Mouse (Mus musculus) megakaryocyte, embryonic 14.5 days (primary cell): ENCODE measurements around the gene Gm6169. TPM values are rescaled to one million over a fixed set of nuclear protein-coding genes. Genes with fewer than 3 reads are reported as not detected.
"Not testable (repeated sequence)": the region's sequence is repeated elsewhere in the genome, so short reads cannot be mapped to it uniquely, and the experiment has no call there.

ENCODE experiments used
- H3K27me3 ChIP-seq: replicated peaks from 2 replicates; pipeline ENCODE3; 2012; ENCODE audit warnings: inconsistent platforms
- H3K36me3 ChIP-seq: replicated peaks from 2 replicates; pipeline ENCODE3; 2012; ENCODE audit warnings: low read length, inconsistent platforms, mixed read lengths
- H3K4me1 ChIP-seq: 2 replicates; pipeline ENCODE4 v1.6.1; 2012; ENCODE audit warnings: inconsistent platforms
- H3K4me3 ChIP-seq: replicated peaks from 2 replicates; pipeline ENCODE3; 2012; ENCODE audit warnings: moderate library complexity, mild to moderate bottlenecking, inconsistent platforms
- H3K9me3 ChIP-seq: 2 replicates; pipeline ENCODE4 v1.6.1; 2012; ENCODE audit warnings: inconsistent platforms
- FLI1 ChIP-seq: IDR thresholded peaks from 2 replicates; pipeline ENCODE4 v1.6.1; 2012; ENCODE audit warnings: low read length, inconsistent platforms, mixed read lengths
- GATA1 ChIP-seq: IDR thresholded peaks from 3 replicates; pipeline ENCODE4 v1.6.1; 2012; ENCODE audit warnings: mixed read lengths, low read length, inconsistent platforms, borderline replicate concordance
- polyA plus RNA-seq: library from polyadenylated mRNA; stranded (reverse); fragments of >175 nt; gene quantifications from 2 replicates; pipeline ENCODE4 v1.2.3, GENCODE M21; 2012; ENCODE audit warnings: low replicate concordance; ENCODE audit not compliant: insufficient read depth

Gm6169 gene
- polyA plus RNA-seq: 0.32 TPM in 1 of 2 replicates, not detected in the other

DNA sequence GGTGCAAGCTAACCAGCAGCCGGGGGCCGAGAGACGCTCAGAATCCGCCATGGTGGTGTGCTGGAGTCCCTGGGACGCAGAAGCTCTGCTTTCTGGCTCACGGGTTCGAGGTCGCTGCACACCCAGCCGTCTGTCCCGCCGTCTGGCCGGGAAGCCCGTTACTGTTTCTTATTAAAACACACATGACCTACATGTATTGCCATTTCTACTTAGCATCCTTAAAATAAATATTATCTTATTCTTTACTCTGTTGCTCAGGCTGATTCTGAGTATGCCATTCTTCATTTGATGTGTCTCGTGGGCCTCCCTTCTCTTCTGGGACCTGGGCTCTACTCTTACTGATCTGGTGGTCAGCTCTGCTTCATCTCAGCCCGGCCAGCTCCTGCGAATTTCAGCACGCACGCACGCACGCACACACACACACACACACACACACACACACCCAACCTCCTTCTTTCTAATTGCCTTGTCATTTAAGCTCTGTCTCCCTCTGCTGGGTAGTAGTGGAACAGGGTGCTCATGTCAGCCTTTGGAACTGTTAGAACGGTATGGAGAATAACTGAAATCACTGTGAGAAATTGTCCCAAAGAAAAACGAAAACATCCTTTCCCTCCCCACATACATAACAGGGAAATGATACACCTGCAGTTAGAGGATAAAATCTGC, at the start of gene Gm6169:
Gene Gm6169 (minus strand): TSS at position 51 of the 666 bp plus-strand sequence.
- TF ChIP-seq GATA1 (no peak), FLI1 (no peak)
- Histone ChIP-seq H3K27me3 (no peaks in the 10 kb centered on the region), H3K36me3 (no peaks in the 10 kb centered on the region), H3K9me3 (no peaks in the 10 kb centered on the region), H3K4me3 (no peak within 1 kb of the TSS), H3K4me1 (no peaks in the 10 kb centered on the region)

DNA sequence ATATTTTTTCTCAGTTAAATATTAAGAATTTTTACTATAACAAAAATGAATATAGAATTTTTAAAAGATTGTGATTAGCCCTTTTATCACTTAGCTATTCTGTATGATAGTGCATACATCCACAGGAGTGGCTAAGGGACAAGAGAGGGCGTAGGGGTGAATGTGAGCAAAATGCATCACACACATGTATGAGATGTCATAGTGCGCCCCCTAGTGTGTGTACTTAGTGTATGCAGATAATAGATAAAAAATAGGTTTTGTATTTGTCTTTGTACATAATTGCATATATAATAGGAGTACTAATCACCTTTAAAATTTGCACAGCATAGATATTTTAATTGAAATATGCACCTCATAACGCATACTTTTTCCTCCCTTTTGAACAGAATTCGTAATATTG, 46.8 kb upstream of the Gm6169 start:
- peaks cover 77% of the 10 kb centered on the region for H3K36me3 ChIP-seq
- H3K27me3 ChIP-seq: no peaks in the 10 kb centered on the region
- TF ChIP-seq FLI1: no peak
- no peaks in the 10 kb centered on the region for H3K9me3 ChIP-seq
- H3K4me3 ChIP-seq: no peak overlapping the region
- H3K4me1 ChIP-seq: peaks cover under 1% of the 10 kb centered on the region; the same call in 1 of the 2 replicates

DNA sequence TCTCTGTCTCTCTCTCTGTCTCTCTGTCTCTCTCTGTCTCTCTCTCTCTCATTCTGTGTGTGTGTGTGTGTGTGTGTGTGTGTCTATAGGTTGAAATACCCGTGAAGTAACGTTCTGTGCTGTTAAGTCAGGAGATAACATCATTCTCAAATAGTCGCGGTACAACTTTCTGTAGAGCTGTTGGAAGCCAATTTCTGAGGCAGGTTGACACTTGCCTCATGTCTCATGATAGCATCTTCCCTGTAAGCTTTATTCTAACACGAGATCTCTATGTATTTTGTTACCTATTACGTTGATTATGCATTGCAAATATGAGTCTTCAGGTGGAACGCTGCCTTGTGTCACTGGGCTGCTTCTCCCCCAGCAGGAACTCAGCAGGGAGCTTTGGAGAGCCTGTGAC, 43.3 kb upstream of the Gm6169 start:
- Histone ChIP-seq H3K4me3 (no peak overlapping the region), H3K36me3 (peaks cover 54% of the 10 kb centered on the region)
- TF ChIP-seq FLI1 (no peak), GATA1 (no peak)

DNA sequence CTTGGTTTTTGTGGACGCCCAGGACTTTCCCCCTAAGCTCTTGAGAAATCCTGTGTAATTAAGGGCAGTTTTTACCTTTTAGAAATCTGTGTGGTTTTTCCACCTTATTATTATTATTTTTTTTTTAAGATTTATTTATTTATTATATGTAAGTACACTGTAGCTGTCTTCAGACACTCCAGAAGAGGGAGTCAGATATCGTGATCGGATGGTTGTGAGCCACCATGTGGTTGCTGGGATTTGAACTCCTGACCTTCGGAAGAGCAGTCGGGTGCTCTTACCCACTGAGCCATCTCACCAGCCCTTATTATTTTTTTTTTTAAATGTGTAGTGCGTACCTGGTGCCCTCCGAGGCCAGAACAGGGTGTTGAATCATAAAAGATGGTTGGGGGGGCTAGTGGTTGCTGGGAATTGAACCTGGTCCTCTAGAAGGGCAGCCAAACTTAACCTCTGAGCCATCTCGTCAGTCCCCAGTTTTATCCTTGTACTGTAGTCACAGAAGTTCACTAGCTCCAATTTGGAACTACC, 39.4 kb upstream of the Gm6169 start:
- not testable (repeated sequence) for H3K9me3 ChIP-seq, H3K27me3 ChIP-seq
- Histone ChIP-seq H3K4me3 (peak overlapping the region; percentile 96), H3K4me1 (peaks cover 13% of the 10 kb centered on the region), H3K36me3 (peaks cover 52% of the 10 kb centered on the region)

More for the DNA sequence above, 43.3 kb upstream of the Gm6169 start:
- no peaks in the 10 kb centered on the region for H3K9me3 ChIP-seq
- H3K4me1 ChIP-seq: peaks cover 13% of the 10 kb centered on the region
- no peaks in the 10 kb centered on the region for H3K27me3 ChIP-seq

DNA sequence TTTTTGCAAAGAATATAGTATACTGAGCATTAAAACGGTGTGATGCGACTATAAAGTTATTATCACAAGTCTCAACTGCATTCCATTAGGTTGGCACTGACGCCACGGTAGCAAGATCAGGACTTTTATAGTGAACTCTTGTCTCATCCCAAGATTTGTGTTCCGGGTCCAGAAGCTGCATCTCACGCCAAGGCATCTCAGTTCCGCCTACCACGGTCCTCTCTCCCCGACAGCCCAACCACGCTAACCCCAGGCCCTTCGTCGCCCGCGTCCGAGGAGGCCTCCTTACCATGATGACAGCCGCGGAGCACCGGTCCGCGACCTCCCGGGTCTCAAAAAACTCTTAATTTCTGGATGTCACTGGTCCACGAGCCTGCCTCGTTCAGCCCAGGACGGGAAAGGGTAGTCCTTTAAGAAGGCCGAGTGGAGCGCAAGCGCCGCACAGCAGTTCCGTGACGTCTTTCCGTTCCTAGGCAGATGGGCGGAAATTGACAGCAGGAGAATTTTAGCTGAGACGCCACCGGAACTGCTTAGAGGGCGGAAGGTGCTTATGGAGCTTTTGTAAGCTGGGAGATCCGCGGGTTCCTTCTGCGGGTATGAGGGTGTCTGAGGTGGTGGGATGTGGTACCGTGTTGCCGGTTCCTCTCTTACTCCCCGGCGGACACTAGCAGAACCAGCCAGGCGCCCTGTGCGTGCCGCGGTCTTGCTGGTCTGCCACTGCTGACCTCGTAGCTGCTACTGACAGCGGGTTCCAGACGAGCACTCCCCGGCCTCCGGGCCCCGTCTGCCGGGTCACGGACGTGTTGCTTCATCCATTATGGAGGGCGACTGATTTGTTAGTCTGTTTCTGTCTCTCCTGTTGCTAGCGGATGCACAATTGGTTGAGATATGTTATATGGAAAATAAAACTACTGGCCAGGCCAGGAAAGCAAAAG, 38.7 kb upstream of the Gm6169 start, which contains the start of the genes Gfm2 and Nsa2:
Gene Gfm2 (plus strand): TSS at position 472 of the 935 bp plus-strand sequence.
Gene Nsa2 (minus strand): TSS at position 472 of the 935 bp plus-strand sequence.
- Histone ChIP-seq H3K36me3 (peaks cover 52% of the 10 kb centered on the region), H3K9me3 (no peaks in the 10 kb centered on the region), H3K4me3 (peak within 1 kb of the TSS; percentile 96), H3K4me1 (peaks cover 13% of the 10 kb centered on the region), H3K27me3 (no peaks in the 10 kb centered on the region)
- TF ChIP-seq GATA1 (no peak), FLI1 (0 out of 2 replicates have a peak, but pooled peaks have one; percentile 51)

DNA sequence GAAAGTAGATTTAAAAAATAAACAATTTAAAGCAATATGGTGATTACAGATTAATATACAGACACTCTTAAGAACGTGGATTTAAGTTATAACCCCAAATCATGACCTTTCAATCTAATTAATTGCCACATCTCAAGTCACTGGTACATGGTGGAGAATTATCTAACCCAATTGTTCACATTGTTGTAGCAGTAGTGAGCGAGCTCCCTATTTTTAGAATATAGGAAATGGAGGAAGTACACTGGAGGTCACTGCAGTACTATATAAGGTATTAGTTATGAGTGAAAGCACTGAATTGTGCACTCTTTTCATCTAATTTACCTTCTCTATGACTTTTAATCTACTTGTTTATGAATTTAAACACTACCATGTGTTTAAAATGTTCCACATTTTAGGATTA, 31.4 kb upstream of the Gm6169 start:
- H3K36me3 ChIP-seq: peaks cover 45% of the 10 kb centered on the region
- not testable (repeated sequence) for H3K4me1 ChIP-seq

DNA sequence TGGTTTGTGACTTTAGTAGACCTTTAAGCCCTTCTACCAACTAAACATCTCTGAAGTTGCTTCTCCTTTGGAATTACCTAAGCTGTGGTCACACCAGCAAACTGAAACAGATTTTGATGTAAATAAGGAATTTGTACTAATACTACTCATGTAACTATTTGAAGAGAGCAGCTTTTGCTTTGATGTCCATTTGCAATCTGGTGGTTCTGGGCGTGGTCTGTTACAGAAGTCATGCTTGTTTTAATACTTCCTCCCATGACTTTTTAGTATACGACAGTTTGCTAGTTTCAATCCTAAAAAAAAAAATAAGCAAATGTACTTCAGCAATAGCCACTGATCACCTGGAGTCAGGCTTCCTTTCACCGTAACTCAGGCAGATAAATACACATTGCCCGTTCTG, 30.6 kb upstream of the Gm6169 start:
- not testable (repeated sequence) for H3K9me3 ChIP-seq, H3K4me3 ChIP-seq, H3K4me1 ChIP-seq, H3K27me3 ChIP-seq
- H3K36me3 ChIP-seq: peaks cover 38% of the 10 kb centered on the region

More for the DNA sequence above, 31.4 kb upstream of the Gm6169 start:
- H3K4me3 ChIP-seq, H3K9me3 ChIP-seq, H3K27me3 ChIP-seq: not testable (repeated sequence)

DNA sequence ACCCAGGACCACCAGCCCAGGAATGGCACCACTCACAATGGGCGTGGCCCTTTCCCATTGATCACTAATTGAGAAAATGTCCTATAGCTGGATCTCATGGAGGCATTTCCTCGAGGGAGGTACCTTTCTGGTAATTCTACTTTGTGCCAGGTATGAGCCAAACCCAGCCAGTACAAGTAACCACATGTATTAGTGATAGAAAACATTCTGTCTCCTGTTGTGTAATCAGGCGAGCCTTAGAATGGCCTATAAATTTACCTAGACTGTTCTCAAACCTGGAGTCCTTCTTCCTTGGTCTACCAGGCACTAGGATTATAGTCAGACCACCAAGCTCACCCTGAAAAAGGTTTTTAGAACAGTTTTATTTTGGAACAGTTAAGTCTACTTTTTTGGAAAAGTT, 22.3 kb upstream of the Gm6169 start:
- Histone ChIP-seq H3K9me3 (no peaks in the 10 kb centered on the region), H3K4me3 (no peak overlapping the region), H3K27me3 (no peaks in the 10 kb centered on the region), H3K4me1 (no peaks in the 10 kb centered on the region), H3K36me3 (no peaks in the 10 kb centered on the region)
- no peak for TF ChIP-seq FLI1
- no peak for TF ChIP-seq GATA1

DNA sequence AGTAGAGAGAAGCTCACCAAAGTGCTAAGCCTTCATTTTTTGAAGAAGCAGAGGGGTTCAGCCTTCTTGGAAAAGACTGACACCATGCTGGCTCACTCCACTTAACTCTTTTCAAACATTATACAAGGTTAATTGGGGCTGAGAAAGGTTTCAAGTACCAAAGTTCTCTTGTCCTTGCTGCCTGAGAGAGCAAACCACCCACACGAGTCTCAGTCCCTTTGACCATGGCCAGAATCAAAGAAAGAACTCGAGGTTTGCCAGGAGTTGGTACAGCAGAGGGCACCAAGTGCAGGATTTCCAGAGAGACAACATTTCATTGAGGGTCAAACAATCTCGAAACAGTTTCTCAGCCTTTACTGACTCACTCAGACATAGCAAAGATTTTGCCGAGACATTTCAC, 10.0 kb upstream of the Gm6169 start:
- Histone ChIP-seq H3K4me3 (no peak overlapping the region), H3K36me3 (no peaks in the 10 kb centered on the region), H3K9me3 (no peaks in the 10 kb centered on the region), H3K27me3 (no peaks in the 10 kb centered on the region), H3K4me1 (no peaks in the 10 kb centered on the region)
- TF ChIP-seq GATA1 (no peak), FLI1 (no peak)

DNA sequence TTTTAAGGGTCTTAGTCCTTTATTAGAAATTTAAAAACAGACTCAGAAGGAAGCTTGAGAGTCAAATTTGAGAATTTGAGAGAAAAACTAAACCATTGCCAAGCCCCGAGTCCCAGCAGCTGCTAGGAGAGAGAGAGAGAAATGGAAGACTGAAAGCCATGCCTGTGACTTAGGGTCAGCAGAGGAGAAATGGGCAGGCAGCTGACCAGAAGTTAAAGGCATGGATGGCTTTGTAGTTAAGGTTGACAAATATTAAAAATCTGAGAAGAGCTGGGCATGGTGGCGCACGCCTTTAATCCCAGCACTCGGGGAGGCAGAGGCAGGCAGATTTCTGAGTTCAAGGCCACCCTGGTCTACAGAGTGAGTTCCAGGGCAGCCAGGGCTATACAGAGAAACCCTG, 8.7 kb upstream of the Gm6169 start:
- H3K4me3 ChIP-seq, H3K36me3 ChIP-seq, H3K9me3 ChIP-seq, H3K4me1 ChIP-seq, H3K27me3 ChIP-seq: not testable (repeated sequence)
